Mouse (Mus musculus): ENCODE measurements around the gene Hypk. TPM values are rescaled to one million over a fixed set of nuclear protein-coding genes. Genes with fewer than 3 reads are reported as not detected.
"Not testable (repeated sequence)": the region's sequence is repeated elsewhere in the genome, so short reads cannot be mapped to it uniquely, and the experiment has no call there.

Hypk gene
- total RNA-seq, 2 experiments from 2014 or later: 13.9 to 16.1 TPM

GRCm38 (mm10) chr2:121446506-121446905, 6.6 kb upstream of the Hypk start:
- intact Hi-C loops (cut with DNase I): no loop called here

GRCm38 (mm10) chr2:121447006-121447405, 6.1 kb upstream of the Hypk start:
- DNase-seq (ENCODE audit: low spot score in 2 of 2): no peak
- intact Hi-C loops (cut with DNase I): no loop called here

More at GRCm38 (mm10) chr2:121446506-121446905, 6.6 kb upstream of the Hypk start:
- no peak for DNase-seq (ENCODE audit: low spot score in 2 of 2)

- peak; percentile 41 to 46 for DNase-seq (ENCODE audit: low spot score in 2 of 2)
- intact Hi-C loops (cut with DNase I): no loop called here
Observed at GRCm38 (mm10) chr2:121448136-121448535, 5.0 kb upstream of the Hypk start.

GRCm38 (mm10) chr2:121448739-121449535, 4.2 kb upstream of the Hypk start, which contains the start of gene Serf2:
Serf2 (plus strand) TSS chr2:121449195.
- peak; percentile 98 to 99 for DNase-seq (ENCODE audit: low spot score in 2 of 2)
- intact Hi-C loops (cut with DNase I): loop anchor here (1.0 kb wide), 1 partner anchor 25 kb away; the partner anchor contains the start of gene Mfap1b

- intact Hi-C loops (cut with DNase I): loop anchor here (1.0 kb wide), 1 partner anchor 25 kb away; the partner anchor contains the start of gene Mfap1b
- DNase-seq (ENCODE audit: low spot score in 2 of 2): peak in 1 of 2 experiments; percentile 64
Observed at GRCm38 (mm10) chr2:121449545-121450011, 3.5 kb upstream of the Hypk start.

- intact Hi-C loops (cut with DNase I): no loop called here
- no peak for DNase-seq (ENCODE audit: low spot score in 2 of 2)
Observed at GRCm38 (mm10) chr2:121450093-121450492, 3.0 kb upstream of the Hypk start.

GRCm38 (mm10) chr2:121452361-121452760, 729 bp upstream of the Hypk start:
- intact Hi-C loops (cut with DNase I): no loop called here

GRCm38 (mm10) chr2:121453917-121454316, 827 bp downstream of the Hypk start:
- intact Hi-C loops (cut with DNase I): no loop called here
- DNase-seq (ENCODE audit: low spot score in 2 of 2): no peak

More at GRCm38 (mm10) chr2:121452361-121452760, 729 bp upstream of the Hypk start:
- no peak for DNase-seq (ENCODE audit: low spot score in 2 of 2)

GRCm38 (mm10) chr2:121455534-121455933, 2.4 kb downstream of the Hypk start:
- no peak for DNase-seq (ENCODE audit: low spot score in 2 of 2)
- intact Hi-C loops (cut with DNase I): no loop called here

- peak; percentile 84 to 91 for DNase-seq (ENCODE audit: low spot score in 2 of 2)
- intact Hi-C loops (cut with DNase I): no loop called here
Observed at GRCm38 (mm10) chr2:121456692-121457642, 3.9 kb downstream of the Hypk start, which contains the start of gene Serinc4. Serinc4 (minus strand) TSS chr2:121456781.

GRCm38 (mm10) chr2:121460071-121460470, 7.0 kb downstream of the Hypk start:
- intact Hi-C loops (cut with DNase I): no loop called here
- DNase-seq (ENCODE audit: low spot score in 2 of 2): no peak

GRCm38 (mm10) chr2:121468982-121469381, 15.9 kb downstream of the Hypk start:
- intact Hi-C loops (cut with DNase I); DNase-seq (ENCODE audit: low spot score in 2 of 2): not testable (repeated sequence)

- DNase-seq (ENCODE audit: low spot score in 2 of 2): not testable (repeated sequence)
- intact Hi-C loops (cut with DNase I): loop anchor here (5.0 kb wide), 1 partner anchor 35 kb away; the partner anchor contains the start of genes Mfap1a and Wdr76
Observed at GRCm38 (mm10) chr2:121472783-121473182, 19.7 kb downstream of the Hypk start.

- intact Hi-C loops (cut with DNase I): loop anchor here (1.0 to 5.0 kb wide), 2 partner anchors 24 to 34 kb away; partner anchors contain the start of genes Mfap1a, Serf2 and Wdr76
- DNase-seq (ENCODE audit: low spot score in 2 of 2): peak; percentile 85 to 93
Observed at GRCm38 (mm10) chr2:121473301-121474179, 20.4 kb downstream of the Hypk start, which contains the start of gene Mfap1b. Mfap1b (minus strand) TSS chr2:121474067.

- intact Hi-C loops (cut with DNase I): loop anchor here (1.0 to 5.0 kb wide), 2 partner anchors 25 to 33 kb away; partner anchors contain the start of genes Mfap1a, Serf2 and Wdr76
- DNase-seq (ENCODE audit: low spot score in 2 of 2): no peak
Observed at GRCm38 (mm10) chr2:121474180-121474535, 21.1 kb downstream of the Hypk start.

GRCm38 (mm10) chr2:121475306-121475705, 22.2 kb downstream of the Hypk start:
- intact Hi-C loops (cut with DNase I); DNase-seq (ENCODE audit: low spot score in 2 of 2): not testable (repeated sequence)

- DNase-seq (ENCODE audit: low spot score in 2 of 2): no peak
- intact Hi-C loops (cut with DNase I): no loop called here
Observed at GRCm38 (mm10) chr2:121477491-121478266, 24.6 kb downstream of the Hypk start.

- intact Hi-C loops (cut with DNase I): no loop called here
- DNase-seq (ENCODE audit: low spot score in 2 of 2): no peak
Observed at GRCm38 (mm10) chr2:121480498-121480897, 27.4 kb downstream of the Hypk start.
